Mouse (Mus musculus) thymus, adult 2 months (tissue): Measurements from ENCODE around the gene Rprd1b.

Experiments
- CTCF ChIP-seq: fragments of 200-500 bp; IDR thresholded peaks from 2 replicates; pipeline ENCODE4 v1.5.1; 2012; ENCODE audit warnings: mild to moderate bottlenecking, control low read depth, low read length, moderate library complexity, borderline replicate concordance; ENCODE audit not compliant: control insufficient read depth, poor library complexity, insufficient read depth; ENCODE audit errors: extremely low read depth
- POLR2A ChIP-seq: fragments of 200-500 bp; IDR thresholded peaks from 2 replicates; pipeline ENCODE4 v1.6.1; 2012; ENCODE audit warnings: mild to moderate bottlenecking, low read length, control low read depth, moderate library complexity; ENCODE audit not compliant: control insufficient read depth, poor library complexity, insufficient read depth; ENCODE audit errors: extremely low read depth

GRCm38 (mm10) chr2:158157654-158158053 is 129.4 kb downstream of the Rprd1b start:
- TF ChIP-seq CTCF (no peak), POLR2A (no peak)
